Mouse (Mus musculus): ENCODE results near the gene Pax7. TPM values are rescaled to one million over a fixed set of nuclear protein-coding genes. Genes with fewer than 3 reads are reported as not detected.

The Pax7 gene
- polyA plus RNA-seq, 1 experiment from 2014 or later = 0.08 TPM

DNA sequence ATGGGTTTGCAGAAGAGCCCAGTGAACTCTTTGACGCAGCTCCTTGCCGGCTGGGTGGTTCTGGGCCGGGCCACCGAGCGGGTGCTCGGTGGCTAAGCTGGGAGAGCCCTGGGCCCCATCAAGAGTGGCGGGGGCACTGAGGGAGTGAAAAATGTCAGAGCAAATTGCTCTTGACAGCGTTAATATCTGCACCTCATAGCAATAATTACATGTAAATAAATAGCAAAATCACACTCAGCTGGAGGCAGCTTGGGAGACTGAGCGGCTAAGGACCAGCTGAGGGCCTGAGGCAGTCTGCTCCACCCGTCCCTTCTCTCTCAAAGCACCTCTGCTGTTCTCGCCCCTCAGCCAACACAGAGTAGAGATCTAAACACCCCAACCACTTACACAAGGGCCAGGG, 72.6 kb downstream of the Pax7 start:
- ATAC-seq (replicated peaks) = no peak
- peaks cover 34% of the 10 kb centered on the region for H3K4me1 ChIP-seq

GRCm38 (mm10) chr4:139758512-139759340, 74.6 kb downstream of the Pax7 start:
- Histone ChIP-seq H3K4me2 (replicated peaks) (peak overlapping the region; percentile 11; the same call in 1 of the 2 replicates), H3K9me3 (no peaks in the 10 kb centered on the region), H3K9ac (replicated peaks) (no peak overlapping the region), H3K4me1 (peaks cover 34% of the 10 kb centered on the region), H3K36me3 (no peaks in the 10 kb centered on the region), H3K4me3 (no peak overlapping the region), H3K27me3 (no peaks in the 10 kb centered on the region), H3K27ac (replicated peaks) (peak overlapping the region; percentile 32)
- WGBS = 6% methylated on average over 17 of the region's 17 CpGs
- ATAC-seq (replicated peaks) = peak; percentile 70

More for the DNA sequence above, 72.6 kb downstream of the Pax7 start:
- WGBS = 66% methylated on average over 11 of the region's 11 CpGs
- H3K27ac ChIP-seq (replicated peaks) = no peak overlapping the region
- H3K36me3 ChIP-seq = no peaks in the 10 kb centered on the region
- no peak overlapping the region for H3K4me2 ChIP-seq (replicated peaks)
- H3K4me3 ChIP-seq = no peak overlapping the region
- no peaks in the 10 kb centered on the region for H3K9me3 ChIP-seq
- H3K9ac ChIP-seq (replicated peaks) = no peak overlapping the region
- no peaks in the 10 kb centered on the region for H3K27me3 ChIP-seq

- Histone ChIP-seq H3K4me1 (peaks cover 32% of the 10 kb centered on the region), H3K36me3 (no peaks in the 10 kb centered on the region), H3K9me3 (no peaks in the 10 kb centered on the region), H3K27ac (replicated peaks) (no peak overlapping the region), H3K4me2 (replicated peaks) (no peak overlapping the region), H3K9ac (replicated peaks) (no peak overlapping the region), H3K4me3 (no peak overlapping the region), H3K27me3 (no peaks in the 10 kb centered on the region)
- WGBS = 3% methylated on average over 12 of the region's 13 CpGs
- ATAC-seq (replicated peaks) = no peak
Observed at GRCm38 (mm10) chr4:139756931-139757330, 76.4 kb downstream of the Pax7 start.

DNA sequence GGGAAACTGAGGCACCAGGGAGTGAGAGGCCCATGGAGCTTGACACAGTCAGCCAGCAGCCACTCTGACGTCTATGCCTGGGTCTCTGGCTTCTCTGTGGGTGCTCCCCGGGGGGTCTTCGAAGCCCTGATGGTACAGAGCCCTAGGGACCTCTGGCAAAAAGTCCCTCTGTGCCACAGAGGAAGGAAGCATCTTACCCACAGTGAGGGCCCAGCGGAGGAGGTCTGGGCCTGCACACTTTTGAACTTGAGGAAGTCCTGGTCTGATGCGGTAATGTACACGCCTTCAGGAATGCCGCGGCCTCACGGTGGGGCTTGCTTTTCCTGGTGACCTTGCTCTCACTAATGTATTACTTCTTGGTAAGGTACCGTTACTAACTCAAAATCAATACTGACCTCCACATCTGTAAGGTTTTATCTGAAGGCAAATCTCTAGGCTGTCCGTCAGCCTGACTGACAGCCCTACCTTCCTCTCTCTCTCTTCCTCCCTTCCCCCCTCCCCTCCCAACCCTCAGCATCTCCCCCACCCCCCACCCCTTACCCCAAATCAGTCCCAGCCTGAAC, 79.1 kb downstream of the Pax7 start:
- Histone ChIP-seq H3K4me2 (replicated peaks) (no peak overlapping the region), H3K9me3 (no peaks in the 10 kb centered on the region), H3K9ac (replicated peaks) (no peak overlapping the region), H3K4me1 (peaks cover 17% of the 10 kb centered on the region), H3K27me3 (no peaks in the 10 kb centered on the region), H3K27ac (replicated peaks) (no peak overlapping the region), H3K4me3 (no peak overlapping the region), H3K36me3 (no peaks in the 10 kb centered on the region)
- 35% methylated on average over 11 of the region's 11 CpGs for WGBS
- no peak for ATAC-seq (replicated peaks)

DNA sequence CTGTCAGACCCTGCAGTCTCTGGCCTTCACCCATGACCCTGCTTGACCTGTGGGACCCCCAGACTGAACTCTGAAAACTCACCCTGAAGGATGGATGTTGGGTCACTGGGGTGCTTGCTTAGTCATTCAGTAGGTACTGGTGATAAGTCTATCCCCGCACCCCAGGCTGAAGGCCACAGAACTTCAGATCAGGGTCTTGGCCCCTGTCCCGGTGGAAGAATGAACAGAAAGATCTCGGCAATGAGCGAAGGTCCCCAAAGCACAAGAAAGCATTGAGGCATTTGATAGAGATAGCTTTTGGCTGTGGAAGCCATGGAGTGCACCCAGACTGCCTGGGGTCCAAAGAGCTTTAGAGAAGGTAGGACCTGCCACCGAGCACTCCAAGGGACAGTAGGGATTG, 82.4 kb downstream of the Pax7 start:
- Histone ChIP-seq H3K9ac (replicated peaks) (no peak overlapping the region), H3K4me3 (no peak overlapping the region), H3K4me2 (replicated peaks) (no peak overlapping the region), H3K27ac (replicated peaks) (no peak overlapping the region), H3K4me1 (no peaks in the 10 kb centered on the region), H3K9me3 (no peaks in the 10 kb centered on the region), H3K27me3 (no peaks in the 10 kb centered on the region), H3K36me3 (no peaks in the 10 kb centered on the region)
- WGBS = 88% methylated on average over 5 of the region's 5 CpGs
- no peak for ATAC-seq (replicated peaks)

DNA sequence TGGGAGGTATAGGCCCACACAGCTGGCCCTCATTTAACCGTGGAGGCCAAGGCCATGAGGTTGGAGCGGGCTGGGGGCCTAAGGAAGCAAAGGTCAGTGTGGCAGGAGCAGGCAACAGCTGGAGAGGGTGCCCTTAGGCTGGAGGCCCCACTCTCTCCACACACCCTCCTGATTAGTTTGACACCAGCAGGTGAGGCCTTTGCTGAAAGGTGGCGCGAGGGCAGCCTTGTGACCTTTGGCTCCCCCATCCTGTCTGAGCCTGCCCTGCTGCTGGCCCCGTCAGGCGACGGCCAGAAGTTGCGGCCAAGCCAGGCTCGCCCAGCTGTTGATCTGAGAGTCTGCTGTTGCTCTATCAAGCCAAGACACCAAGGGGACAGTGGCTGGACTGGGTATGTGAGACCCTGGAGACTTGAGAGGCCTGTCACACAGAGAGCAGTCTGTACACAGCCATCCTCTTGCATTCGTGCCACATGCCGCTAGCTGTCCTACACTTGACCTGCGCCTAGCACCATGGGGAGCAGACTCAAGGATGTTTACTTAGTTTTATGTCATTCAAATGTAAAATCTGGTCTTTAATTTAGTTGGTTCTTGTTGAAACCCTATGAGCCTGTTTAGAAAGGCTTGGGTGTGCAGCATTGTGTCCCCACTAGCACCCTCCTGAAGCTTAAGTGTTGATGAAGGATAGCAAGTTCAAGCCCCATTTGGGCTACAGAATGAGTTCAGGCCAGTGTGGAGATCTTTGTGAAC, 86.0 kb downstream of the Pax7 start:
- Histone ChIP-seq H3K4me3 (no peak overlapping the region), H3K27ac (replicated peaks) (no peak overlapping the region), H3K9ac (replicated peaks) (no peak overlapping the region), H3K4me2 (replicated peaks) (no peak overlapping the region), H3K4me1 (peaks cover 6% of the 10 kb centered on the region), H3K36me3 (no peaks in the 10 kb centered on the region), H3K27me3 (no peaks in the 10 kb centered on the region), H3K9me3 (no peaks in the 10 kb centered on the region)
- WGBS = 61% methylated on average over 12 of the region's 12 CpGs
- no peak for ATAC-seq (replicated peaks)

DNA sequence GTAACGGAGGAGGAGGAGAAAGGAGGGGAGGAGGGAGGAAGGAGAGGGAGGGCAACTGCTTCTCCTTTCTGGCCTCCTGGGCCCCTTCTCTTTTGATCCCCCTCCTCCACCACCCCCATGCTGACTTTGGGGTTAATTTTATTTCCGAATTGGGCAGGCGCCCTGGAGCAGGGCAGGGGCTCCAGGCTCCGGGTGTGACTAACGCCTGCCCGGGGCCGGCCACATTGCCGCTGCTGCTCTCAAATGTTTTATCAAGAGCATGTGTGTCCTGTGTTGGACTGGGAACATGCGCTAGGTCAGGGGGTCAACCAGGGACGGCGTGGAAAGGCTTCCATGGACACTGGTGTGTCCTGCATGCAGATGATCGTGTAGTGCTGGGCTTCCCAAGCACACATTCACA, 87.2 kb downstream of the Pax7 start:
- H3K27ac ChIP-seq (replicated peaks) = no peak overlapping the region
- WGBS = 76% methylated on average over 12 of the region's 12 CpGs
- ATAC-seq (replicated peaks) = no peak
- H3K9me3 ChIP-seq = no peaks in the 10 kb centered on the region
- no peak overlapping the region for H3K9ac ChIP-seq (replicated peaks)
- H3K4me1 ChIP-seq = peaks cover 6% of the 10 kb centered on the region
- H3K36me3 ChIP-seq = no peaks in the 10 kb centered on the region
- H3K4me3 ChIP-seq = no peak overlapping the region
- H3K4me2 ChIP-seq (replicated peaks) = no peak overlapping the region
- H3K27me3 ChIP-seq = no peaks in the 10 kb centered on the region

- H3K4me1 ChIP-seq = peaks cover 6% of the 10 kb centered on the region
- no peaks in the 10 kb centered on the region for H3K27me3 ChIP-seq
- no peak overlapping the region for H3K4me3 ChIP-seq
- ATAC-seq (replicated peaks) = no peak
- no peaks in the 10 kb centered on the region for H3K9me3 ChIP-seq
- WGBS = 50% methylated on average over 12 of the region's 12 CpGs
- H3K9ac ChIP-seq (replicated peaks) = no peak overlapping the region
- no peaks in the 10 kb centered on the region for H3K36me3 ChIP-seq
- H3K27ac ChIP-seq (replicated peaks) = no peak overlapping the region
- H3K4me2 ChIP-seq (replicated peaks) = no peak overlapping the region
Observed at GRCm38 (mm10) chr4:139744765-139745395, 88.4 kb downstream of the Pax7 start.

GRCm38 (mm10) chr4:139743626-139744025, 89.7 kb downstream of the Pax7 start:
- ATAC-seq (replicated peaks) = no peak
- 84% methylated on average over 3 of the region's 3 CpGs for WGBS
- H3K27ac ChIP-seq (replicated peaks) = no peak overlapping the region

DNA sequence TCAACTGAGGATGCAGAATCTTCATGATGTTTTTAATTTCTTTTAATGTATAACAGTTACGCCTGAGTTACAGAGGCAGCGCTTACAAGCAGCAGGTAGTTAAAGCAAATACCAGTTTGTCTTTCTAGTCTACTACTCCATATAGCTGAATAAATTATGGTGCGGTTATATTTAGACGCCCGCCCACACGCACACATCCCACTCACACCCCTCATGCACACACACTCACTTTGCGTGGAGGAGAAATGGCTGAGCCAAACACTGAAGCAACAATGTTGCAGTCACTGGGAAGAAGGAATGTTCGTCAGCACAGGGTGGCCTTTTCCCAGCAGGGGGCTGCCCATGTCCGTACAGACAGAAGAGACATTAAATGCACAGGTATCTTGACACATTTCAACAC, 96.3 kb downstream of the Pax7 start:
- Histone ChIP-seq H3K36me3 (no peaks in the 10 kb centered on the region), H3K9ac (replicated peaks) (no peak overlapping the region), H3K4me1 (no peaks in the 10 kb centered on the region), H3K27ac (replicated peaks) (no peak overlapping the region), H3K4me2 (replicated peaks) (no peak overlapping the region), H3K4me3 (no peak overlapping the region), H3K9me3 (no peaks in the 10 kb centered on the region), H3K27me3 (no peaks in the 10 kb centered on the region)
- no peak for ATAC-seq (replicated peaks)
- WGBS = 89% methylated on average over 9 of the region's 9 CpGs

More at GRCm38 (mm10) chr4:139743626-139744025, 89.7 kb downstream of the Pax7 start:
- Histone ChIP-seq H3K27me3 (no peaks in the 10 kb centered on the region), H3K4me2 (replicated peaks) (no peak overlapping the region), H3K4me3 (no peak overlapping the region), H3K9ac (replicated peaks) (no peak overlapping the region), H3K36me3 (no peaks in the 10 kb centered on the region), H3K4me1 (peaks cover 6% of the 10 kb centered on the region), H3K9me3 (no peaks in the 10 kb centered on the region)

- Histone ChIP-seq H3K4me1 (peaks cover 6% of the 10 kb centered on the region; the same call in 1 of the 2 replicates), H3K4me3 (no peak overlapping the region), H3K36me3 (no peaks in the 10 kb centered on the region), H3K9ac (replicated peaks) (no peak overlapping the region), H3K4me2 (replicated peaks) (no peak overlapping the region), H3K9me3 (no peaks in the 10 kb centered on the region), H3K27ac (replicated peaks) (no peak overlapping the region), H3K27me3 (no peaks in the 10 kb centered on the region)
- ATAC-seq (replicated peaks) = no peak
- 57% methylated on average over 2 of the region's 2 CpGs for WGBS
Observed at GRCm38 (mm10) chr4:139727101-139727500, 106.2 kb downstream of the Pax7 start.

DNA sequence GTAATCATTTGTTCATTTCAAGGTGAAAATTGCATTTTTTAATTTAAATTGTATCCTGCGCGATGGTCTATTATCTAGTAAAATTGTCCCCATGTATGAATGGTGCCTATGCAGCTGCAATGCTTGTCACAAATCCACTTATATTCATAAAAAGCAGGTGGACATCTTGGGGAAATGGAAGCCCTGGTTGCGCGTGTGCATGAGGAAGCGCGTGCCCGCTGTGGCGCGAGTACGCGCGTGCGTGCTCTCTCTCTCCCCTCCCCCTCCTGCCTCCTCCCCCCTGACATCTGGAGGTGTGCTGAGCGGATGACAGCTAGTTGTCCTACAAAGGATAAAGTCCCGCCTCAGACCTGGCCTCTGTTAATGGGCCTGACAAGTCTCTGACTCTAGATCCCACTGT, 107.9 kb downstream of the Pax7 start:
- H3K27me3 ChIP-seq = no peaks in the 10 kb centered on the region
- H3K27ac ChIP-seq (replicated peaks) = no peak overlapping the region
- ATAC-seq (replicated peaks) = no peak
- H3K9me3 ChIP-seq = no peaks in the 10 kb centered on the region
- H3K36me3 ChIP-seq = no peaks in the 10 kb centered on the region
- H3K4me3 ChIP-seq = no peak overlapping the region
- 69% methylated on average over 15 of the region's 15 CpGs for WGBS
- peaks cover 6% of the 10 kb centered on the region; the same call in 1 of the 2 replicates for H3K4me1 ChIP-seq
- H3K9ac ChIP-seq (replicated peaks) = no peak overlapping the region
- no peak overlapping the region for H3K4me2 ChIP-seq (replicated peaks)
